Mouse (Mus musculus): ENCODE results near the gene Serpini1. TPM values are rescaled to one million over a fixed set of nuclear protein-coding genes. Genes with fewer than 3 reads are reported as not detected.
"Not testable (repeated sequence)": the region's sequence is repeated elsewhere in the genome, so short reads cannot be mapped to it uniquely, and the experiment has no call there.

The Serpini1 gene
- polyA plus RNA-seq, 1 experiment from 2014 or later = 54.5 TPM

- Histone ChIP-seq H3K9me3 (replicated peaks) (no peaks in the 10 kb centered on the region), H3K9ac (no peak overlapping the region), H3K36me3 (no peaks in the 10 kb centered on the region), H3K4me2 (replicated peaks) (no peak overlapping the region), H3K27ac (no peak overlapping the region), H3K27me3 (no peaks in the 10 kb centered on the region), H3K4me1 (no peaks in the 10 kb centered on the region), H3K4me3 (no peak overlapping the region)
- ATAC-seq (ENCODE audit: low FRiP score) = no peak
- WGBS = 86% methylated on average over 1 of the region's 1 CpGs
Measured at GRCm38 (mm10) chr3:75648226-75648625, 90.9 kb downstream of the Serpini1 start.

DNA sequence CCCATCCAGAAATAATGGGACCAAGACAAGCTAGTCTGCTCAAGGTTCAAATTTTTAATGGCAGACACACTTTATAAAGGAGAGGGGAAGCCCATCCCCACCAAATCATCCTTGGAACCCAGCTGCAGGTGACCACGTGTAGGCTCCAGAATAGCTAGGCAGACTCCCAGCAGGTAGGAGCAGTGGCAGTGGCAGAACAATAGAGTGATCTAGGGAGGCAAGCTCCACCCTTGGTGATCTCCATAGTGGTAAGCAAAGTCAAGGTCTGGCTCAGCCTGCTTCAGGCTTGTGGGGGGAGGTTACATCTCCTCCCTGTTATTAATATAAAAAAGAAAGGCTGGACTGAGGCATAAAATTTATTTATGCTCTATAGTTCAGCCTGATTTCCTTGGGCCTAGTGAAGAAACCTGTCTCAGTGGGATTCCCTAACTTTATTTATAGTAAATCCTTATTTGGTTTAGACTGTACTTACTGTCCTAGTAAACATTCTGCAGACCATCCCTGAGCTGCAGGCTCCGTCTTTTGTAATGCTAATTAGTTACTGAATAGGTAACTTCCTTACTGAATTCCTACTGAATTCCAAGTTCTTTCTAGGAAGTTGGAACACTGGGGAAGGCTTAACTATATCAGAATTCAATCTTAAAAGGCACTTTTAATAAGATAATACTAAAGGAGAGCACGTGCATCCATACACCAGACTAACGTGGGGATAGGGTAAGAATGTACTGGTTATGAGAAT is 93.2 kb downstream of the Serpini1 start:
- not testable (repeated sequence) for H3K4me3 ChIP-seq

GRCm38 (mm10) chr3:75651603-75652115 is 94.3 kb downstream of the Serpini1 start:
- no peaks in the 10 kb centered on the region for H3K4me1 ChIP-seq
- H3K36me3 ChIP-seq = no peaks in the 10 kb centered on the region
- 95% methylated on average over 2 of the region's 2 CpGs for WGBS
- no peak overlapping the region for H3K9ac ChIP-seq
- H3K4me3 ChIP-seq = no peak overlapping the region
- H3K27me3 ChIP-seq = no peaks in the 10 kb centered on the region
- no peak for ATAC-seq (ENCODE audit: low FRiP score)
- H3K9me3 ChIP-seq (replicated peaks) = no peaks in the 10 kb centered on the region
- no peak overlapping the region for H3K4me2 ChIP-seq (replicated peaks)
- H3K27ac ChIP-seq = no peak overlapping the region

More for the DNA sequence above, 93.2 kb downstream of the Serpini1 start:
- not testable (repeated sequence) for ATAC-seq (ENCODE audit: low FRiP score); H3K36me3 ChIP-seq; H3K4me1 ChIP-seq; H3K9me3 ChIP-seq (replicated peaks); H3K27ac ChIP-seq; H3K9ac ChIP-seq; H3K4me2 ChIP-seq (replicated peaks); H3K27me3 ChIP-seq
- WGBS = 59% methylated on average over 4 of the region's 4 CpGs

DNA sequence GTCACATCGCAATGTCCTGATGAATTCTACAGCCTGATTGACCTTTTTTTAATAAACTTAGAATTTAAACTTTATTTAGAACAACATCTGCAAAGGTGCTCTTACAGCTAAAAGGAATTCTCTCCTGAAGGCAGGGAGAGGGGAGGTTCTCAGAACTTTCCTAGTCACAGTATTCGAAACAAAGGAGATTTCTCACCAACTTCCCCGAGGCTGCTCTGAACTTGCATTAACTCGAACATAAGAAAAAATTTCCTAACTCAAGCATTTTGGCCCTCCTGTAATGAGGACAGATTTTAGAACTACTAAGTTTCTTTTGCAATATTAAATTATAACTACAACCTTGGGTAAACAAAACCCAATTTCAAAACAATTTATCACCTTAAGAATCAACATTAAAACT is 96.6 kb downstream of the Serpini1 start:
- H3K9me3 ChIP-seq (replicated peaks); H3K9ac ChIP-seq; H3K4me1 ChIP-seq; H3K27ac ChIP-seq; ATAC-seq (ENCODE audit: low FRiP score); H3K27me3 ChIP-seq; H3K4me2 ChIP-seq (replicated peaks); H3K36me3 ChIP-seq; H3K4me3 ChIP-seq: not testable (repeated sequence)
- WGBS = 64% methylated on average over 4 of the region's 4 CpGs

DNA sequence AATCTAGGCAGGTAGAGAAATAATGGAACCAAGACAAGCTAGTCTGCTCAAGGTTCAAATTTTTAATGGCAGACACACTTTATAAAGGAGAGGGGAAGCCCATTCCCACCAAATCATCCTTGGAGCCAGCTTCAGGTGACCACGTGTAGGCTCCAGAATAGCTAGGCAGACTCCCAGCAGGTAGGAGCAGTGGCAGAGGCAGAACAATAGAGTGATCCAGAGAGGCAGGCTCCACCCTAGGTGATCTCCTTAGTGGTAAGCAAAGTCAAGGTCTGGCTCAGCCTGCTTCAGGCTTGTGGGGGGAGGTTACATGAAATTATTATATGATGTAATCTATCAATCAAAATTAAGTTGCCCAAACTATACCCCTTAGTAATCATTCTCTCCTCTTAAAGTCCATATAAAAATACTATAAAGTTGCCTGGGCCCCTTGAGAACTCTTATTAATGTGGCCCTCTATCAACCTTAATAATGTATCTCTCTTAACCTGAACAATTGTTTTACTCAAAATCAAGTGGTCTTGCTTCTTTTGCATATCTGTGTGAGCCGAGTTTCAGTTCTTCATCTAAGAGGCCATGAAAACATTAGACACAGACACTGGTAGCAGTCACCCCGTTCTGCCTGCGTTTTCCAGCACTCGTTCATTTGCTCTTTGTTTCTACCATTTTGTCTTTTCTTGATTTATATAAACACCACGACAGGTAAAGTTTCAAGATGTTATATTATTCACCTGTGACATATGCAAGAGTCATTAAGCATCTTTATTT is 98.4 kb downstream of the Serpini1 start:
- H3K9me3 ChIP-seq (replicated peaks) = no peaks in the 10 kb centered on the region
- H3K4me1 ChIP-seq = no peaks in the 10 kb centered on the region
- H3K36me3 ChIP-seq = no peaks in the 10 kb centered on the region
- WGBS = 77% methylated on average over 6 of the region's 6 CpGs
- no peak overlapping the region for H3K4me2 ChIP-seq (replicated peaks)
- H3K27ac ChIP-seq = no peak overlapping the region
- H3K9ac ChIP-seq = no peak overlapping the region
- no peak for ATAC-seq (ENCODE audit: low FRiP score)
- H3K4me3 ChIP-seq = no peak overlapping the region
- H3K27me3 ChIP-seq = no peaks in the 10 kb centered on the region

- no peaks in the 10 kb centered on the region for H3K4me1 ChIP-seq
- no peaks in the 10 kb centered on the region for H3K9me3 ChIP-seq (replicated peaks)
- no peak overlapping the region for H3K4me3 ChIP-seq
- no peaks in the 10 kb centered on the region for H3K27me3 ChIP-seq
- no peak overlapping the region for H3K4me2 ChIP-seq (replicated peaks)
- H3K36me3 ChIP-seq = no peaks in the 10 kb centered on the region
- whole genome bisulfite sequencing = 84% methylated on average over 3 of the region's 3 CpGs
- no peak overlapping the region for H3K9ac ChIP-seq
- H3K27ac ChIP-seq = no peak overlapping the region
- ATAC-seq (ENCODE audit: low FRiP score) = no peak
Measured at GRCm38 (mm10) chr3:75666962-75667361, 109.6 kb downstream of the Serpini1 start.

GRCm38 (mm10) chr3:75670425-75670824 is 113.1 kb downstream of the Serpini1 start:
- ATAC-seq (ENCODE audit: low FRiP score) = peak; percentile 35; the same call in 1 of the 2 replicates
- WGBS = 47% methylated on average over 1 of the region's 1 CpGs
- H3K4me1 ChIP-seq = no peaks in the 10 kb centered on the region

GRCm38 (mm10) chr3:75682881-75683280 is 125.5 kb downstream of the Serpini1 start:
- Histone ChIP-seq H3K9me3 (replicated peaks) (no peaks in the 10 kb centered on the region), H3K9ac (no peak overlapping the region), H3K4me1 (no peaks in the 10 kb centered on the region), H3K4me3 (no peak overlapping the region), H3K27me3 (no peaks in the 10 kb centered on the region), H3K4me2 (replicated peaks) (no peak overlapping the region), H3K27ac (no peak overlapping the region), H3K36me3 (no peaks in the 10 kb centered on the region)
- ATAC-seq (ENCODE audit: low FRiP score) = no peak

More at GRCm38 (mm10) chr3:75670425-75670824, 113.1 kb downstream of the Serpini1 start:
- H3K4me2 ChIP-seq (replicated peaks) = no peak overlapping the region
- H3K36me3 ChIP-seq = no peaks in the 10 kb centered on the region
- H3K9ac ChIP-seq = no peak overlapping the region
- no peaks in the 10 kb centered on the region for H3K9me3 ChIP-seq (replicated peaks)
- H3K27me3 ChIP-seq = no peaks in the 10 kb centered on the region
- H3K27ac ChIP-seq = no peak overlapping the region
- H3K4me3 ChIP-seq = no peak overlapping the region

- H3K4me2 ChIP-seq (replicated peaks) = no peak overlapping the region
- H3K36me3 ChIP-seq = no peaks in the 10 kb centered on the region
- no peaks in the 10 kb centered on the region for H3K27me3 ChIP-seq
- no peak overlapping the region for H3K9ac ChIP-seq
- H3K4me1 ChIP-seq = no peaks in the 10 kb centered on the region
- no peak for ATAC-seq (ENCODE audit: low FRiP score)
- WGBS = 84% methylated on average over 2 of the region's 2 CpGs
- H3K4me3 ChIP-seq = no peak overlapping the region
- no peaks in the 10 kb centered on the region for H3K9me3 ChIP-seq (replicated peaks)
- no peak overlapping the region for H3K27ac ChIP-seq
Measured at GRCm38 (mm10) chr3:75686775-75687174, 129.4 kb downstream of the Serpini1 start.

DNA sequence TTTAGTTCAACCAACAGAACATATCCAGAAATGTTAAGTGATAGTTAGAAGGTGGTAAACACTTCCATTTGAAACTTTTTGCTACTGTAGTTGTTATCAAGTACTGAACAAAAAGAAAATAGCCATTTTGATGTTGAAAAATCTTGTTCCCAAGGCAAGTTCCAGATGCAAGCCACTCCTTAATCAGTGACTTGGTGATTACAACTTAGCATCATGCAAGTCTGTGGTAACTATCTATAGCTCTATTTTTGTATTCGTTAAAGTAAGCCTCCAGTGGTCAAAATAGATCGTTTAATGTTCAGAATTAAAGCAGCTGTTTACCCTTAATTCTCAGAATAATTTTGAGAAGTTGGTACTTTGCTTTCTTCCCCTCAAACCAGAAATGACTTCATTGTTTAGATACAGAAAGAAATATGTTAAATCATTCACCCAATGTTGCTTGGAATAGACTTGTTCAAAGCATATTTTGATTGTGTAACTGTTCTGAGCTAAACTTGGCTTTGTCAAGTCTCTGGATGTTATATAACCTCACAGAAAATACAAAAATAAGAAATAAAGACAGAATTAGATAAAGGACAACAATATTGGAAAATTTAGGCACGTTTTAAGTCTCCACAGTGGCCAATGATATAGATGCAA is 130.0 kb downstream of the Serpini1 start:
- Histone ChIP-seq H3K4me2 (replicated peaks) (no peak overlapping the region), H3K27ac (no peak overlapping the region), H3K9ac (no peak overlapping the region), H3K36me3 (no peaks in the 10 kb centered on the region), H3K9me3 (replicated peaks) (no peaks in the 10 kb centered on the region), H3K4me1 (no peaks in the 10 kb centered on the region), H3K4me3 (no peak overlapping the region), H3K27me3 (no peaks in the 10 kb centered on the region)
- no peak for ATAC-seq (ENCODE audit: low FRiP score)
- WGBS = 83% methylated on average over 3 of the region's 3 CpGs

DNA sequence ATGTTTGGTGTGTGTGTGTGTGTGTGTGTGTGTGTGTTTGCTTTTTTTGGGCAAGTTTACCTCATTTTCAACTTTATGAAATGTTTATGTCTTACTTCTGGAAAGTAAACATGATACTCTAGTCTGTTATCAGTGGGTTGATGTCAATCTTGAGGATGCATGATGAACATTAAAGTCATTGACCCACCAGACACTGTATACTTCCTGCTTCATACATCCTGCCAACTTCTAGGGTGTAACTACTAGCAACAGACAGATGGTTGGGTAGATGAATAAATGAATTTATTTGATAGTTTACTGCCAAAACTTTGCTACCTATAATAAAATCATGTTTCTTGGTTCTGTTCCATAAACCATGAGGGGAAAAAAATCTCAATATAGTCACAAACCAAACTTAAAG is 133.0 kb downstream of the Serpini1 start:
- ATAC-seq (ENCODE audit: low FRiP score) = no peak
- no peaks in the 10 kb centered on the region for H3K4me1 ChIP-seq
- H3K4me2 ChIP-seq (replicated peaks) = no peak overlapping the region
- no peaks in the 10 kb centered on the region for H3K36me3 ChIP-seq
- no peak overlapping the region for H3K9ac ChIP-seq
- H3K27me3 ChIP-seq = no peaks in the 10 kb centered on the region
- no peak overlapping the region for H3K4me3 ChIP-seq
- no peak overlapping the region for H3K27ac ChIP-seq
- no peaks in the 10 kb centered on the region for H3K9me3 ChIP-seq (replicated peaks)

DNA sequence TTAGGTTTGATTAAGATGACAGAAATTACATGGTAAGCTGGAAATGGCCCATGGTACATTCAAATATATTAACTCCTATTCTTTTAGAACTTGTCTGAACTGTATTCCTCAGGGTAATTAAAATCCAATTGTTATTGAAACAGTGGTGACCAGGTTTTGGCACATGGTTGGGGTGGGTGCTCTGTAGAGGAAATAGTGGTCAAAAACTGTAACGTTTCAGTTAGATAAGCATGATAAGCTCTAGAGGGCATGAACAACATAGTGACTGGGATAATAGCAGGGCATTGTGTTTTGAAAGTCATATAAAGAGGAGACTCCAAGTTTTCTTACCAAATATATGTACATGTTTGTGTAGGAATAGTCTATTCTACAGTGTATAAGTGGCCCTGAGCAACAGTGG is 134.7 kb downstream of the Serpini1 start:
- no peak overlapping the region for H3K4me3 ChIP-seq
- no peak overlapping the region for H3K27ac ChIP-seq
- no peak overlapping the region for H3K9ac ChIP-seq
- ATAC-seq (ENCODE audit: low FRiP score) = no peak
- no peaks in the 10 kb centered on the region for H3K9me3 ChIP-seq (replicated peaks)
- no peaks in the 10 kb centered on the region for H3K27me3 ChIP-seq
- H3K4me1 ChIP-seq = no peaks in the 10 kb centered on the region
- WGBS = 81% methylated on average over 1 of the region's 1 CpGs
- no peaks in the 10 kb centered on the region for H3K36me3 ChIP-seq
- H3K4me2 ChIP-seq (replicated peaks) = no peak overlapping the region
